Mouse (Mus musculus): ENCODE measurements around the gene Dus3l.
A peak's percentile ranks its signal among the peaks of the same experiment; 100 is the strongest.

The Dus3l gene

GRCm38 (mm10) chr17:56789286-56789685 is 24.7 kb downstream of the Dus3l start:
- DNase-seq (ENCODE audit: low read depth, low spot score), result no peak

GRCm38 (mm10) chr17:56792588-56792987 is 28.0 kb downstream of the Dus3l start:
- no peak for DNase-seq (ENCODE audit: low read depth, low spot score)

GRCm38 (mm10) chr17:56793614-56794319 is 29.2 kb downstream of the Dus3l start:
- DNase-seq (ENCODE audit: low read depth, low spot score), result no peak

- DNase-seq (ENCODE audit: low read depth, low spot score), result no peak
Observed at GRCm38 (mm10) chr17:56799276-56799675, 34.7 kb downstream of the Dus3l start.

GRCm38 (mm10) chr17:56802065-56802464 is 37.5 kb downstream of the Dus3l start:
- DNase-seq (ENCODE audit: low read depth, low spot score), result no peak

GRCm38 (mm10) chr17:56804952-56805351 is 40.4 kb downstream of the Dus3l start:
- DNase-seq (ENCODE audit: low read depth, low spot score), result no peak

GRCm38 (mm10) chr17:56805784-56806183 is 41.2 kb downstream of the Dus3l start:
- DNase-seq (ENCODE audit: low read depth, low spot score), result no peak

- peak; percentile 46 for DNase-seq (ENCODE audit: low read depth, low spot score)
Observed at GRCm38 (mm10) chr17:56808518-56808917, 44.0 kb downstream of the Dus3l start.

GRCm38 (mm10) chr17:56810245-56810644 is 45.7 kb downstream of the Dus3l start:
- no peak for DNase-seq (ENCODE audit: low read depth, low spot score)

GRCm38 (mm10) chr17:56814316-56815056 is 49.9 kb downstream of the Dus3l start:
- DNase-seq (ENCODE audit: low read depth, low spot score), result peak; percentile 33

GRCm38 (mm10) chr17:56815057-56815345 is 50.4 kb downstream of the Dus3l start:
- no peak for DNase-seq (ENCODE audit: low read depth, low spot score)

- no peak for DNase-seq (ENCODE audit: low read depth, low spot score)
Observed at GRCm38 (mm10) chr17:56818067-56818636, 53.6 kb downstream of the Dus3l start.

- no peak for DNase-seq (ENCODE audit: low read depth, low spot score)
Observed at GRCm38 (mm10) chr17:56819032-56819545, 54.5 kb downstream of the Dus3l start.

Data from WW6 (cell line).